Comparison of ENCODE assay signal across 8 mouse cellular contexts in the genomic region with DNA sequence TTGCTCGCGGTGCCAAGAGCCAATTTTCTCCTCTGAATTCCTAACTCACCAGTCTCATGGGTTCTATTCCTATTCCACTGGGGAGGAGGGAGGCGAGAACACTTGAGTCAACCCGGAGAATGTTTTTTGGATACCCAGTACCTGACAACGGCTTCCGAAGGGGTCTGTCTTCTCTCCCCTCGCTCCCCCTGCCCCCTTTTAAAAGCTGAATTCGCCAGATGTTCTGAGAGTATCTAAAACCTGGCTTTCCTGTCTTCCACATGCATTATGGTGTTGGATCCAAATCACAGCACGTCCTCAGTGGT. TPM values are rescaled to one million over a fixed set of nuclear protein-coding genes. Genes with fewer than 3 reads are reported as not detected.
DNase-seq lines count a peak whose midpoint lies in the region; ATAC-seq and TF ChIP-seq lines count a peak whose summit lies in the region.

No protein-coding gene starts in this region.

- ATAC-seq in embryonic facial prominence, embryonic 14.5 days (ENCODE audit: low read depth) = peak; percentile 31; the same call in 1 of the 2 replicates
- no peak for ATAC-seq in hindbrain, postnatal 0 days
- no peak for ATAC-seq in midbrain, postnatal 0 days (ENCODE audit: low FRiP score)

- H3K9ac ChIP-seq in embryonic facial prominence, embryonic 14.5 days (ENCODE audit: low read depth, low read length) = peak overlapping the region; percentile 50
- H3K9ac ChIP-seq in hindbrain, postnatal 0 days (replicated peaks; ENCODE audit: low read length) = no peak overlapping the region; the same call in 1 of the 2 replicates
- no peak overlapping the region for H3K9ac ChIP-seq in midbrain, postnatal 0 days (replicated peaks; ENCODE audit: low read length, poor library complexity, severe bottlenecking)

- H3K27ac ChIP-seq in embryonic facial prominence, embryonic 14.5 days (replicated peaks; ENCODE audit: low read depth, low read length) = peak overlapping the region; percentile 87
- H3K27ac ChIP-seq in hindbrain, postnatal 0 days = no peak overlapping the region
- H3K27ac ChIP-seq in midbrain, postnatal 0 days (ENCODE audit: low read depth, low read length) = no peak overlapping the region

- H3K36me3 ChIP-seq in embryonic facial prominence, embryonic 14.5 days (ENCODE audit: control insufficient read depth, insufficient read depth, low read length) = no peaks in the 10 kb centered on the region
- H3K36me3 ChIP-seq in hindbrain, postnatal 0 days (ENCODE audit: insufficient read depth, low read length) = no peaks in the 10 kb centered on the region
- no peaks in the 10 kb centered on the region for H3K36me3 ChIP-seq in midbrain, postnatal 0 days (ENCODE audit: insufficient read depth, low read length)

- DNase-seq in left cerebral cortex, postnatal 25 days (ENCODE audit: low spot score in 2 of 2) = peak; percentile 24 to 67
- no peak for DNase-seq in left cerebral cortex, postnatal 4 days
- DNase-seq in embryonic facial prominence, embryonic 14.5 days (ENCODE audit: low spot score) = no peak
- no peak for DNase-seq in hindbrain, postnatal 0 days (ENCODE audit: low spot score)
- DNase-seq in midbrain, postnatal 0 days (ENCODE audit: low spot score) = no peak
- no peak for DNase-seq in thymus, postnatal 14 days
- no peak for DNase-seq in spleen, postnatal 36 days (ENCODE audit: low spot score in 2 of 2)
- DNase-seq in embryo, embryonic 10.5 days (ENCODE audit: low spot score) = no peak

- TF ChIP-seq CTCF in hindbrain, postnatal 0 days (IDR thresholded peaks at IDR 0.05; ENCODE audit: low read depth) = no peak
- TF ChIP-seq CTCF in midbrain, postnatal 0 days (IDR thresholded peaks at IDR 0.05) = no peak

- H3K4me3 ChIP-seq in embryonic facial prominence, embryonic 14.5 days (ENCODE audit: low read depth, low read length) = peak overlapping the region; percentile 36
- H3K4me3 ChIP-seq in hindbrain, postnatal 0 days (ENCODE audit: low read length) = peak overlapping the region; percentile 21
- H3K4me3 ChIP-seq in midbrain, postnatal 0 days (ENCODE audit: low read depth, low read length) = peak overlapping the region; percentile 29

- no peaks in the 10 kb centered on the region for H3K9me3 ChIP-seq in embryonic facial prominence, embryonic 14.5 days (ENCODE audit: control insufficient read depth, low read length)
- no peaks in the 10 kb centered on the region for H3K9me3 ChIP-seq in hindbrain, postnatal 0 days (ENCODE audit: low read length)
- no peaks in the 10 kb centered on the region for H3K9me3 ChIP-seq in midbrain, postnatal 0 days (ENCODE audit: low read length)

- 6% methylated on average over 9 of the region's 9 CpGs for WGBS in embryonic facial prominence, embryonic 14.5 days
- 19% methylated on average over 9 of the region's 9 CpGs for WGBS in hindbrain, postnatal 0 days
- 22% methylated on average over 9 of the region's 9 CpGs for WGBS in midbrain, postnatal 0 days

- intact Hi-C loops in left cerebral cortex, postnatal 25 days (cut with DNase I) = loop anchor here (1.0 to 5.0 kb wide), 2 partner anchors 46 to 57 kb away; partner anchors contain the start of gene Med13l
- intact Hi-C loops in left cerebral cortex, postnatal 4 days (cut with DNase I) = no loop called here

- peak overlapping the region; percentile 60 for H3K4me2 ChIP-seq in embryonic facial prominence, embryonic 14.5 days (ENCODE audit: low read depth, low read length)
- peak overlapping the region; percentile 54 for H3K4me2 ChIP-seq in hindbrain, postnatal 0 days (ENCODE audit: low read depth, low read length)
- H3K4me2 ChIP-seq in midbrain, postnatal 0 days (ENCODE audit: low read depth, low read length, poor library complexity, severe bottlenecking) = peak overlapping the region; percentile 46

- H3K4me1 ChIP-seq in embryonic facial prominence, embryonic 14.5 days (ENCODE audit: control insufficient read depth, insufficient read depth, low read length) = peaks cover 49% of the 10 kb centered on the region
- H3K4me1 ChIP-seq in hindbrain, postnatal 0 days (ENCODE audit: insufficient read depth, low read length) = no peaks in the 10 kb centered on the region; the same call in 1 of the 2 replicates
- H3K4me1 ChIP-seq in midbrain, postnatal 0 days (ENCODE audit: insufficient read depth, low read length) = no peaks in the 10 kb centered on the region

- no peaks in the 10 kb centered on the region for H3K27me3 ChIP-seq in embryonic facial prominence, embryonic 14.5 days (replicated peaks; ENCODE audit: control insufficient read depth, insufficient read depth, low read length)
- peaks cover 4% of the 10 kb centered on the region; the same call in 1 of the 2 replicates for H3K27me3 ChIP-seq in hindbrain, postnatal 0 days (ENCODE audit: insufficient read depth, low read length)
- peaks cover 15% of the 10 kb centered on the region; the same call in 1 of the 2 replicates for H3K27me3 ChIP-seq in midbrain, postnatal 0 days (ENCODE audit: insufficient read depth, low read length)

RNA-seq across cellular contexts. Expression of gene Med13l, which starts 46.0 kb away (rescaled TPM):
- total RNA-seq in left cerebral cortex, postnatal 25 days (2021) = 100 to 1,000 TPM; 101 to 104 TPM
- 100 to 1,000 TPM in 1 of 2 experiments, 10 to 100 TPM in 1; 95.9 to 105 TPM for total RNA-seq in left cerebral cortex, postnatal 4 days (2021)
- polyA plus RNA-seq in embryonic facial prominence, embryonic 14.5 days (2014; fragmentation: Nextera tagmentation; extraction: Ambion mirVana) = 15.7 and 16.5 TPM in 2 replicates
- total RNA-seq in hindbrain, postnatal 0 days (2014; rRNA removed) = 27.1 and 28.9 TPM in 2 replicates
- polyA plus RNA-seq in hindbrain, postnatal 0 days (2015; fragmentation: Nextera tagmentation; extraction: Ambion mirVana) = 9.8 and 11.3 TPM in 2 replicates
- 29.5 and 30.7 TPM in 2 replicates for total RNA-seq in midbrain, postnatal 0 days (2014; rRNA removed)
- polyA plus RNA-seq in midbrain, postnatal 0 days (2015; fragmentation: Nextera tagmentation; extraction: Ambion mirVana) = 8.5 and 10.5 TPM in 2 replicates

Comparison
In these comparisons a context has a peak if more than half of its experiments do, and no peak if none do; other contexts are left out.
1. DNase-seq: peak in left cerebral cortex, postnatal 25 days (2 of 2); none in left cerebral cortex, postnatal 4 days (single experiment), embryonic facial prominence, embryonic 14.5 days (single experiment), hindbrain, postnatal 0 days (single experiment), midbrain, postnatal 0 days (single experiment), thymus, postnatal 14 days (single experiment), spleen, postnatal 36 days (0 of 2) and embryo, embryonic 10.5 days (single experiment).
2. Peak in every context shown above with its lines, with median percentiles within 50 percentile points of each other: H3K4me2 ChIP-seq and H3K4me3 ChIP-seq.